Mouse (Mus musculus) naive thymus-derived CD4-positive, alpha-beta T cell, adult 2 months (primary cell): ENCODE measurements around the gene Tceal5.
"Not testable (repeated sequence)": the region's sequence is repeated elsewhere in the genome, so short reads cannot be mapped to it uniquely, and the experiment has no call there.

Source experiments
- DNase-seq: peaks from one replicate; pipeline ENCODE4 v3.0.0-alpha.2; 2011; ENCODE audit warnings: low read depth

Tceal5 gene

DNA sequence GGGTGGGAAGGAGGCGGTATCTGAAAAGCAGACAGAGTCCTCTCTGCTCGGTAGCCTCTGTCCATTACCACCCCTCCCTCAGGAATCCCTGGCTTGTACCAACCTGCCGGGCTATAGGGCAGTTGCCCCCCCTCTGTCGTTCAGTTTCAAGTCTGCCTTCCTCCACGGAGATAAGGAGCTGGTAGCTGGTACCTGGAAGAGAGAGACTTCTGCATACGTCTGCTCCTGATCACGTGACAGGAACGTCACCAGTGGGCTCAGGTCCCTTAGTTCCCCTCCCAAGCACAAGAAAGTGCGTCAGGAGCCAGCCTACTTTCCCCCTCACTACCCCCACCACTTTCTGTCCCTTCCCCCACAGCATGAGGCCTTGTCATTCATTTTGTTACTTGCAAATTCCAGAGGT lies at the start of gene Tceal5:
TSS of gene Tceal5 (minus strand) at position 213 of the 403 bp plus-strand sequence.
- DNase-seq: no peak

- no peak for DNase-seq
Observed at GRCm38 (mm10) chrX:136252023-136252729, 48.5 kb upstream of the Tceal5 start.

DNA sequence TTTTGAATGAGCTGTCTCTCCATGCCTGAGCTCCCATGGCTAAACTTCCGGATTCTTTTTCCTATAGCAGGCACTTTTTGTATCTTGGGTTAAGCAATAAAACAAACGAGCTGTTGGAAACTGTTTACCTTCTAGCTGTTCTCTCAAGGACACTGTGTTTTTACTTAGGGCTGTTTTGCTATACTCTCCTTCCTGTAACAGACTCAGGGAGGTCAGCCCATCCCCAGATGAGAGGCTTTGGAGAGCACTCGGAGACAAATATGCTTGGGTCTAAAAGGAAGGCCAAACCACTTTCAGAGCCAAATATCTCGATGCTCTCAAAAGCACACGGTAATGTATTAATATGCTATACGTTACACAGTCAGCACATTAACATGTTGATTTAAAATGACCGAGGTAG lies 46.0 kb upstream of the Tceal5 start:
- no peak for DNase-seq

DNA sequence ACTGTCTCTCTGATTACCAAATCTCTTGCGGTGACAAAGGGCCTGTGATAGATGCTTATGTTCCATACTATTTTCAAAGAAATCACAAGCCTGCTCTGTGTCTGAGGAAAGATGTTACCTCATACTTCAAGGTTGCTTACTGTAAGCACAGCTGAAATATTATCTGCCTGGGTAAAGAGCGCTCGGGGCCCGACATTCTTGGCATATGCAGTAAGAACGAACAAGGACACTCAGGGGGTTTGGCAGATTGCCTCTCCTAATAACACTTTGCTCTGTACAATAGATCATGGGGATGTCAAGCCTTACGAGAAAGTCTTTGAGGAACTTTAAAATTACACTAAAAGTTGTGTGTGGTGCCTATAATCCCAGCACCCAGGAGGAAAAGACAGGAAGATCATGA lies 45.1 kb upstream of the Tceal5 start:
- DNase-seq: no peak

DNA sequence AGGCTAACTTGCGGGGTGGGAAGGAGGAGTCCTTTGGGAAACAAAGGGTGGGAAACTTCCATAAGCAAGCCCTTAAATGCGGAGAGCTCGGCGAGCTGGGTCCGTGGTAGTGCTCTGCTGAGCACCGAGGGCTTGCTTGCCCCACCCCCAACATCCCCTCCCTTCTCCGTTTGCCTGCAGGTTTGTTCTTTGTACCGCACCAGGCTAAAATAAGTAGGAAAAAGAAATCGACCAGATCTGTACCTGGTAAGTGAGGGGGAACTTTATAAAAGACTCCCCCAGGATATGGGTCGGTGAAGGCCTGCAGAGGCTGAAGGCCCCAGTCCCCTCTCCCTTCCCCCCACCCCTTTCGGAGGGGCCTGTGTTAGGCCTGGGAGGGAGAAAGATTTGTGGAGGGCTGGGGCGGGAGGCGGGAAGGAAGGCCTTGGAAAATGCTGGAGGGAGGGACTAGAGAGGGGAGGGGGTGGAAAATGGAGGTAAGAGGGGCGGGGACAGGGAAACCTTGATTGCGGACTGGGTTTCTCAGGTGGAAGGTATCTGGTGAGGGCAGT lies 41.9 kb upstream of the Tceal5 start:
- peak; percentile 30 for DNase-seq

DNA sequence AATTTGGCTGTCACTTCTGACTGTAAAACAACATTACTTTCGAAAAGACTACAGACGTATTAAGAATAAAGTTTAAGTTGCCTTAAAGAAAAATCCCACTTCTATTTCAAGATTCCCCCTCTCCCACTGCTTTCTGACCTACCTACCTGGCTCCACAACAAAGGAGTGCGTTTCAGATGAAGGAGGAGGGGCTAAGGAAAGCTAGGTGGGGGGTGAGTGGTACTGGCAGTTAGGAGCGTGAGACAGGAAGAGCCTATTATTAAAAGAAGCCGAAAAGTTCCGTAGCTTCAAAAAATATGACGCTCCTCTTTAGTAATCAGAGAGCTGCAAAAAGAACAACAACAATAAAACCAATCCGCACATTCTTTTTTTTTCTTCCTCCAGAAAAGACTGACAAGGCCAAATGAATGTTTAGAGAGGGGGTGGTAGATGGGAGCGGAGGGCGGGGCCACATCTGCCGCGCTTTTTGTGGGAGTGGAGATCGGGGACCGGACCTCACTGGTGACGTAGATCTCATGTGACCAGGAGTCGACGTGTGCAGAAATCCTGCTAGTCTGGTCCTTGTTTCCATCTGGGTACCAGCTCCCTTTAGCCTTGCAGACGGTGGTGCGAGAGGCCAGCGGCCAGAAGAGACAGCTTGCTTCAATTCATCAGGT lies 41.0 kb upstream of the Tceal5 start, which contains the start of gene Tceal9:
TSS of gene Tceal9 (plus strand) at position 506 of the 656 bp plus-strand sequence.
- DNase-seq: peak; percentile 70

- no peak for DNase-seq
Observed at GRCm38 (mm10) chrX:136243181-136243580, 39.5 kb upstream of the Tceal5 start.

DNA sequence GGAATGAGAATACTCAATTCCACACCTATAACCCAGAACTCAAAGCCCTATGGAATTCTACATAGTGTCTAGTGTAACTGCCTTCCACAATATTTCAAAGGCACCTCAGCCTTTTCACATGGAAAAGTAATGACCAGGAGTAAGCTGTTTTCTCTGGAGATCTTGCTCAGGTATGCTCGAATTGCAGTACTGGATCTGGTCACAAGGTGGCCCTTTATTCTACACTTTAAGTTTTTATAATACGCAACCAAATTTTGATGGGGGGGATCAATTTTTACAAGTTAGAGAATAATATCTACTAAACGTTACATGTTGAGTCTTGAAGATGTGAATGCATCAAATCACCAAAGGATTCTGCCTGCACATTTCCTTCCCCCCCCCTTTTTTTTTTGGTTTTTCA lies 34.4 kb upstream of the Tceal5 start:
- DNase-seq: peak; percentile 60

DNA sequence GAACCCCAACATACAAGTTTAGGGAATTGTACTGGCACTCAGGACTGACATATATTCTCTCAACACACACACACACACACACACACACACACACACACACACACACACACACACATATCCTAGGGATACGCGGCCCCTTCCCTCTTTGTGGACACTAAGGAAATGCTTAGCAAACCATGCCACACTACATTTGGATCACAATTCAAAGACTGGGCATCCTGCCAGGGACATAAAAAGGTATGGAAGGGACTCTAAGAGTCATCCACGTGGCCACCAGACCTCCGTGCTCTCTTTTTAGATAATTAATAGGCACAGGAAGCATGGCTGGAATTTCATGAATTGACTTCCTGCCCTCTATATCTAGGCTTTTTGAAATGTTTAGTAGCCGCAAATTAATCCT lies 24.1 kb upstream of the Tceal5 start:
- DNase-seq: no peak

DNA sequence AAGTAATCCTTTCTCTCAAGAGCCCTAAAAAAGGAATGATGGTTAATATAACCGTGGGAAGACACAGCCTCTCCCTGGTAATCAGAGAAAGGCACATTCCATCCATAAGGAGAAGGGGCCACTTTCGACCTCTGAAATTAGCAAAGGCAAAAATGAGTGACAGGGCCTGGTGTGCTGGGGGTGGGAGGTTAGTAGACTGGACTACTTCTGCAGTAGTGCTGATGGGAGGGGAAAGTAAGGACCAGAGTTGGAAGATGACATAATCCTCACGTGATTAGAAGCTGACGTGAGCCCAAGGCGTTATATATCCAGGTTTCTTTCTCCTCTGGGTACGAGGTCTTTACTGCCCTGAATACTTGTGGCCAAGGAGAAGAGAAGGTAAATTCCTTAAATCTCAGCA lies 20.0 kb upstream of the Tceal5 start:
- no peak for DNase-seq

DNA sequence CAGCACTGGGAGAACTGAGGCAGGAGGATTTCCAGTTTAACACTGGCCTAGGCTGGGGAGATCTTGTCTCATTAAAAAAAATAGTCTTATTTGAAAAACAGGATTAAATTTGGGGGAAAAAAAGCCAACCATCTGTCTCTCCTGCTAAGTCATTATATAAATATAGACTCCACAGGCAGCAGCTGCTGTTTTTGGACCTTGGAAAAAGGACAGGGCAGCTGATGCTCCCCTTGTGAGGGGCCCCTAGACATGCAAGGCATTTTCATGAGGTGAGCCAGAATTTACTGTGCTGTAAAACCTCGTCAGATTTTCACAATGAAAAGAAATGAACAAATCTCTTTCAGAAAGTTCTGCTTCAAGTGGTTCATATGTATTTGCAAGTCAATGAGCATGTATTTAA lies 12.6 kb upstream of the Tceal5 start:
- no peak for DNase-seq

DNA sequence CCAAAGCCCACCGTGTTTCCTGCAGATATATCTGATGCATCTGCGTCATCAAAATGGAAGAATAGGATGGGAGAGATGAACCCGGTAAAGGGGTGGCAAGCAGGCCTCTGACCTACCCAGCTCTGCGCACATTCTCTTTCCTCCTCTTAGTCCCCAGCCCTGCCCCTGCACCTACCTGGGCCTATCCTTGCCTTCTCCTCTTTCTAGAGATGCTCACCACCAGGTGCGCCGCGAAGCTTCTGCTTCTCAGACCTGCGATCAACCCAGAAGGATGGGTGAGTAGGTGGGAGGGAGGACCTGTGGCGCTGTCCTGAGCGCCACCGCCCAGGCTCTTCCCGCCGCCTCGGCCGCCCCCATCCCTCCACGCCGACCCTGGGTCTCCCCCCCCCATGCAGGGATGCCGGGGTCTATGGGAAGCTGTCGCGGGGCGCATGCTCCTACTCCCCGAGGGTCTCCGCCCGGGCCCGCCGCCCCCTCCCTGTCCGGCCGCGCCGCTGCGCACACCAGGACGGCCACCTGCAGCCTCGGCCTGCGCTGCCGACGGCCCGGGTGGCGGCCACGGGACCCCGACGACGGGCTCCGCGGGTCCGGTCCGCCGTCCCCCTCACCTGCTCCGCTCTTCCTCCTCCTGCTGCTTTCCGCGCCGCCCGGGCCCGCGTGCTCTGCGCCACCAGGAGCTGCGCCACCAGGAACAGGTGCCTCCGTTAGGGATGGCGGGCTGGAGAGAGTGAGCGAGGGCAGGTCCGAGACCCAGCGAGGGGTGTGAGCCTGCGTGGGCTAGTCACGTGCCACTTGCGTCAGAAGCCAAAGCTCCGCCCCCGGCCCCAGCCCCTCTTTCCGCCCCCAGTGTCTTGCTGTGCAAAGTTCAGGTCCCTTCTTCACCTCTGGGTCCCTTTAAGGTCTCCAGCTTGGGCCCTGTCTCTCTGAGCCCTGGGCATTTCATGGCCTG lies 11.3 kb upstream of the Tceal5 start, which contains the start of the genes Tceal7 and Bex1:
TSS of gene Tceal7 (plus strand) at position 51 of the 949 bp plus-strand sequence.
TSS of gene Bex1 (minus strand) at position 785 of the 949 bp plus-strand sequence.
- DNase-seq: not testable (repeated sequence)

GRCm38 (mm10) chrX:136213396-136213795 lies 9.7 kb upstream of the Tceal5 start:
- DNase-seq: no peak

DNA sequence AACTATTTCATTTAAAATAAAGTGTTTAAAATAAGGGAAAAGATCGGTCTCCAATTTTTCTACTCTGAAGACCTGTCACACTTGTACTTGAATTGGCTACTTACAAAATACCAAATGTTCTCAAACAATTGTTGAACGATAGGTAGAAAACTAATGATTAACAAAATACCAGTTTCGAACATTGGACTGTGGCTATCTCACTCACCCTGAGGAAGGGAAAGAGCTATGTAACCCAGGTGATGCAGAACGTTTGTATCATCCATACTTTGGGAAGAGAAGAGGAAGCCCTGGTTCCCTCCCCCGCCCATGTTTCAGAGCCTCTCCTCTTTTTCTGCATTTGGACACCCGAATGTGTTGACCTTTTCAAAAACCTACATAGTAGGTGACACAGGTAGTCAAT lies 730 bp upstream of the Tceal5 start:
- DNase-seq: no peak

GRCm38 (mm10) chrX:136203257-136203656 lies 419 bp downstream of the Tceal5 start:
- no peak for DNase-seq

DNA sequence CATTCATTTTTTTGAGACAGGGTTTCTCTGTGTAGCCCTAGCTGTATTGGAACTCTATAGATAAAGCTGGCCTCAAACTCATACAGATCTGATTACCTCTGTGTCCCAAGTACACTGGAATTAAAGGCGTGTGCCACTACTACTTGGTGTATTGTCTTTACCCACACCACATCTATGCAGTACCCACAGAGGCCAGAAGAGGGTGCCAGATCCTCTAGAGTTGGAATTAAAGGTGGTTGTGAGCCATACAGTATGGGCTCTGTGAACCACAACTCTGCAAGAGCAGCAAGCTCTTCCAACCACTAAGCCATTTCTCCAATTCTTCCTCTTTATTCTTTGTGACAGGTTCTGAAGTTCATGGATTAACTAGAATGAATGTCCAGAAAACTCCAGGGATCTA lies 6.8 kb downstream of the Tceal5 start:
- peak; percentile 13 for DNase-seq

- no peak for DNase-seq
Observed at GRCm38 (mm10) chrX:136195193-136195944, 8.3 kb downstream of the Tceal5 start.

GRCm38 (mm10) chrX:136183107-136183506 lies 20.6 kb downstream of the Tceal5 start:
- DNase-seq: no peak

DNA sequence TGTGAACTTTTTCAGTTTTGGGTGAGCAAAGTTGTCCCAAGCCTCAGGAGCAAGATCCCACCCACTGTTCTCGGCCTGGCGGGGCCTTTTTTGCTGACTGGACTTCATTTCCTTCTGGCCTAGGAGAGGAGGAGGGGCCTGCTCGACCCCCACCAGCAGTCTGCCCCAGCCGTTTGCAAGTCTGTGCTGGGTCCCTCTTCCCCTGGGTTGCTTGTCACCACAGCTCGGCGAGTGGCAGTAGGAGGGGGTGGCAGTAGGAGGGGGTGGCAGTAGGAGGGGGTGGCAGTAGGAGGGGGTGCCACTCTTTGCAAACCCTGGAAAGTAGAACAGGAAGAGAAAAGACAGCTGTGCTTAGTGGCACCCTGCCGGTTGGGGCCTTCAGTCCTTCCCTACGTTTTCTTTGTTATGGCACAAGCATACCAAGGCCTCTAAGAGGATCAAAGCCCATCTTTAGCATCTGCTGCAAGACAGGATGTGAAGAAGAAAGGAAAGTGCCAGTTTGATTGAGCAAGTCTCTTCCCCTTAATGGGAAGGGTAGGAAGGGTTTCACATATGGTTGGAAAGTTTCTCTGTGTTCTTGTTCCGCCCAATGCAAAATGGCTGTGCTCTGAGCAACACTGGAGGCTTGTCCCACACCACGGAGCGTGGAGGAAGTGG lies 22.7 kb downstream of the Tceal5 start:
- no peak for DNase-seq

GRCm38 (mm10) chrX:136172786-136173185 lies 30.9 kb downstream of the Tceal5 start:
- no peak for DNase-seq

DNA sequence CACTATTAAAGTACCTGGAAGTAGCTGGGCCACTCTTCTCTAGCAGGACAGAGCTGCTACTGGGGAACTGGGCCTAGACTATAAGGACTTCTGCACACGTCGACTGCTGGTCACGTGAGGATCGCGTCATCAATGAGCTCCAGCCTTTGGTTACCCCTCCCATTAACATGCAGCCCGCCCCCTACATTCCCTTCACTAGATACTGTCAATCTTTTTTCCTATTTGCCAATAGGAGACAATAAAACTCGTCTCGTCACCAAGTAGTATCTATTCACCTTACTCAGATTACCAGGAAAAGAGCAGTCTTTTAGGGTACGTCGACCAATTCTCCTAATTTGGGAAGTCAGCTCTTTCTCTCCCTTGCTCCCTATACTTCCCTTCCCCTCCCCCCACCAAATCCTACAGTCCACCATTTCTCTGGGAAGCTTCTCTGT lies 31.5 kb downstream of the Tceal5 start, which contains the start of gene Tceal8:
TSS of gene Tceal8 (minus strand) at position 225 of the 434 bp plus-strand sequence.
- peak; percentile 1 for DNase-seq
